In the genomic region with DNA sequence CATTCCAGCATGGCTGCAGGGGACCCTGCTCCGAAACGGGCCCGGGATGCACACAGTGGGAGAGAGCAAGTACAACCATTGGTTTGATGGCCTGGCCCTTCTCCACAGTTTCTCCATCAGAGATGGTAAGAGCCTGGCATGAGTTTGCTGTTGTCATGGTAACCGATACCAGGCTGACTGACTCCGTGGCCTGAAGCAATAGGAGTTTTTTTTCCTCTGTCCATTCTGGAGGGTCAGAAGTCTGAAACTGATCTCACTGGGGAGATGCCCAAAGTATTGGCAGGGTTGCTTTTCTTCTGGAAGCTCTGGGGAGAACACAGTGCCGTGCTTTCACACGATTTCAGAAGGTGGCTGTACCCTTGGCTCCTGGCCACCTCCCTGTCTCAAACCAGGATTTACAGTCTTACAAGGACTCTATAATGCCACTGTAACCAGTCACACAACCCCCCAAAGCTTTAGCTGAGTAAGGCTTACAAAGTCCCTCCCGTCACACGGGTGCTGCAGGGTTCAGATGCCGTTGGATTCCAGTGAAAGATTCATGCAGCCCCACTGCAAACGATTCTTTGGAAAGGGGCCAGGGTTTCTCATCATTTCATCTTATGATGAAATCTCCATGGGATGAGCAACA, we compare ENCODE assay signal across 9 mouse cellular contexts. TPM values are rescaled to one million over a fixed set of nuclear protein-coding genes. Genes with fewer than 3 reads are reported as not detected.
DNase-seq lines count a peak whose midpoint lies in the region; ATAC-seq lines count a peak whose summit lies in the region.
"Had no signal": no experiment of that assay in that cellular context is flagged by ENCODE, and none has a peak within 500 bp of the region (broad histone marks: within the 10 kb centered on the region; RNA-seq: fewer than 3 reads in every experiment).

No protein-coding gene starts in this region.

- 53% methylated on average over 11 of the region's 11 CpGs for WGBS in forebrain, embryonic 13.5 days
- WGBS in forebrain, embryonic 11.5 days: 75% methylated on average over 11 of the region's 11 CpGs

- H3K4me1 ChIP-seq in forebrain, embryonic 13.5 days: peaks cover 10% of the 10 kb centered on the region; the same call in 1 of the 2 replicates
- no peaks in the 10 kb centered on the region for H3K4me1 ChIP-seq in forebrain, embryonic 11.5 days (replicated peaks; ENCODE audit: control insufficient read depth, insufficient read depth, low read length)

- peak; percentile 72; the same call in 1 of the 2 replicates for ATAC-seq in forebrain, embryonic 13.5 days
- no peak for ATAC-seq in forebrain, embryonic 11.5 days (replicated peaks; ENCODE audit: low FRiP score)

- H3K36me3 ChIP-seq in forebrain, embryonic 13.5 days (ENCODE audit: poor library complexity, severe bottlenecking): no peaks in the 10 kb centered on the region
- H3K36me3 ChIP-seq in forebrain, embryonic 11.5 days (ENCODE audit: control insufficient read depth, insufficient read depth, low read length): no peaks in the 10 kb centered on the region

- H3K9ac ChIP-seq in forebrain, embryonic 13.5 days: no peak overlapping the region
- H3K9ac ChIP-seq in forebrain, embryonic 11.5 days (ENCODE audit: low read length): no peak overlapping the region

- H3K9me3 ChIP-seq in forebrain, embryonic 13.5 days (replicated peaks): no peaks in the 10 kb centered on the region; the same call in none of the 2 replicates
- H3K9me3 ChIP-seq in forebrain, embryonic 11.5 days (ENCODE audit: control insufficient read depth, low read length): no peaks in the 10 kb centered on the region

- H3K4me2 ChIP-seq in forebrain, embryonic 13.5 days: 0 out of 2 replicates have a peak overlapping the region, but pooled peaks have one; percentile 15
- H3K4me2 ChIP-seq in forebrain, embryonic 11.5 days (ENCODE audit: low read depth, low read length, severe bottlenecking): no peak overlapping the region

- H3K27ac ChIP-seq in forebrain, embryonic 13.5 days: peak overlapping the region; percentile 27
- no peak overlapping the region for H3K27ac ChIP-seq in forebrain, embryonic 11.5 days (ENCODE audit: low read depth, low read length)

- H3K4me3 ChIP-seq in forebrain, embryonic 13.5 days: no peak overlapping the region
- no peak overlapping the region for H3K4me3 ChIP-seq in forebrain, embryonic 11.5 days (ENCODE audit: low read depth, low read length)

- H3K27me3 ChIP-seq in forebrain, embryonic 13.5 days: no peaks in the 10 kb centered on the region
- no peaks in the 10 kb centered on the region for H3K27me3 ChIP-seq in forebrain, embryonic 11.5 days (ENCODE audit: control insufficient read depth, insufficient read depth, low read length)

- no peak for DNase-seq in forebrain, embryonic 11.5 days (ENCODE audit: low spot score)
- peak; percentile 17 for DNase-seq in right cerebral cortex, adult 18-20 months
- no peak for DNase-seq in right cerebral cortex, postnatal 36 days (ENCODE audit: low spot score in 2 of 2)
- peak; percentile 42 to 58 for DNase-seq in layer of hippocampus, postnatal 10 days (ENCODE audit: low spot score in 2 of 2)
- DNase-seq in yolk sac, embryonic 10.5 days (ENCODE audit: low spot score): peak; percentile 33
- DNase-seq in heart, adult 9 months (ENCODE audit: low spot score in 2 of 2): no peak
- DNase-seq in kidney, postnatal 4 days: no peak

RNA-seq across cellular contexts. Expression of gene Bco1, which starts 2.0 kb away (rescaled TPM):
- polyA plus RNA-seq in forebrain, embryonic 13.5 days (2015; fragmentation: Nextera tagmentation; extraction: Ambion mirVana): not detected in 2 replicates
- 0.19 TPM in 1 of 2 replicates, not detected in the other for polyA plus RNA-seq in forebrain, embryonic 11.5 days (2014; fragmentation: Nextera tagmentation; extraction: Ambion mirVana)
- under 1 TPM in 1 of 2 experiments, not detected in 1; 0.21 TPM for total RNA-seq in layer of hippocampus, postnatal 10 days (2021)
- total RNA-seq: left cerebral cortex, postnatal 36 days had no signal

RNA-seq across cellular contexts. Expression of gene Pkd1l2, which starts 15.4 kb away (rescaled TPM):
- 0.04 TPM in 1 of 2 replicates, not detected in the other for polyA plus RNA-seq in forebrain, embryonic 13.5 days (2015; fragmentation: Nextera tagmentation; extraction: Ambion mirVana)
- not detected in 2 replicates for polyA plus RNA-seq in forebrain, embryonic 11.5 days (2014; fragmentation: Nextera tagmentation; extraction: Ambion mirVana)
- total RNA-seq in layer of hippocampus, postnatal 10 days (2021): under 1 TPM; 0.05 to 0.07 TPM

Comparison
In these comparisons a context has a peak if more than half of its experiments do, and no peak if none do; other contexts are left out.
1. DNase-seq: peak in right cerebral cortex, adult 18-20 months (single experiment), layer of hippocampus, postnatal 10 days (2 of 2) and yolk sac, embryonic 10.5 days (single experiment); none in forebrain, embryonic 11.5 days (single experiment), right cerebral cortex, postnatal 36 days (0 of 2), heart, adult 9 months (0 of 2) and kidney, postnatal 4 days (0 of 2).